Mouse (Mus musculus) stomach, embryonic 16.5 days (tissue): Measurements from ENCODE around the gene Dmgdh. TPM values are rescaled to one million over a fixed set of nuclear protein-coding genes. Genes with fewer than 3 reads are reported as not detected.

Source experiments
- ATAC-seq: fragments of 200-750 bp; cut with Nextera tagmentation; 2 replicates; pipeline ENCODE4 v1.8.0; 2017; ENCODE audit warnings: moderate number of reproducible peaks, moderate TSS enrichment; ENCODE audit not compliant: insufficient read depth, low FRiP score
- H3K27ac ChIP-seq: fragments of 300-500 bp; sonication (generic); 2 replicates; pipeline ENCODE4 v1.5.1; 2014; ENCODE audit warnings: low read length
- H3K27me3 ChIP-seq: fragments of 300-500 bp; sonication (generic); 2 replicates; pipeline ENCODE4 v1.6.1; 2014; ENCODE audit warnings: low read length, control low read depth, mixed read lengths; ENCODE audit not compliant: control insufficient read depth, insufficient read depth
- H3K36me3 ChIP-seq: fragments of 300-500 bp; sonication (generic); 2 replicates; pipeline ENCODE4 v1.6.1; 2014; ENCODE audit warnings: low read length; ENCODE audit not compliant: control insufficient read depth, insufficient read depth
- H3K4me1 ChIP-seq: fragments of 300-500 bp; sonication (generic); 2 replicates; pipeline ENCODE4 v1.6.1; 2014; ENCODE audit warnings: low read length, control low read depth, mixed read lengths; ENCODE audit not compliant: control insufficient read depth, insufficient read depth
- H3K4me2 ChIP-seq: fragments of 300-500 bp; sonication (generic); 2 replicates; pipeline ENCODE4 v1.6.1; 2014; ENCODE audit warnings: low read depth, low read length, mixed read lengths
- H3K4me3 ChIP-seq: fragments of 300-500 bp; sonication (generic); replicated peaks from 2 replicates; pipeline ENCODE4 v1.5.1; 2014; ENCODE audit warnings: mild to moderate bottlenecking, low read length
- H3K9ac ChIP-seq: fragments of 300-500 bp; sonication (generic); 2 replicates; pipeline ENCODE4 v1.6.1; 2014; ENCODE audit warnings: low read length
- H3K9me3 ChIP-seq: fragments of 300-500 bp; sonication (generic); replicated peaks from 2 replicates; pipeline ENCODE4 v1.6.1; 2016; ENCODE audit warnings: low read length, control low read depth; ENCODE audit not compliant: control insufficient read depth
- WGBS: fragments of 180-500 bp; shearing (Covaris S2); extraction: QIAGEN DNeasy Blood & Tissue Kit; methylation state at CpG from one replicate; pipeline ENCODE4 v1.1.7; 2014; 5-methylcytosine and 5-hydroxymethylcytosine counted together
- polyA plus RNA-seq: library from polyadenylated mRNA; unstranded; fragments of >200 nt; fragmentation: Nextera tagmentation; extraction: Ambion mirVana; gene quantifications from 2 replicates; pipeline ENCODE4 v1.2.1, GENCODE M21; 2015

The Dmgdh gene
- polyA plus RNA-seq: 0.76 and 1.0 TPM in 2 replicates

DNA sequence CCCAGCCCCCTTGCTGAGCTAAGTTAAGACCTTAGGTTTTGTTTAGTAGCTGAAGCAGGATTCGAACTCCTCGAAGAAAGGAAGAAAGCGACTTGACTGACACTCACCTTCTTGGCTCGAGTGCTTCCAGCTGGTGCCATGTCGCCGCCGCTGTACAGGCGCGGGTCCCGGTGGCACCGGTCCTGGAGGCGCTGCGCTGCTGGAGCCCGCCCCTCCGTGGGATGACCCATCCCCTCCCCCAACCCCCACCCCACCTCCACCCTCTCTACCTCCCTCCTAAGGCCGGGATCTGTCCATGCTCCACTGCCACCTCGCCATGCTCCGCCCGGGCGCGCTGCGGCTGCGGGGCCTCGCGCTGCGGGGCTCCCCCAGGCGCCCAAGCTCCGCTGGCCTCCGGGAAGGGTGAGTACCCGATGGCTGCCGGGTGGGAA, at the start of gene Dmgdh, which contains the start of gene Bhmt2:
Dmgdh (plus strand) TSS at position 303 of the 431 bp plus-strand sequence.
Bhmt2 (minus strand) TSS at position 172 of the 431 bp plus-strand sequence.
- no peaks in the 10 kb centered on the region for H3K4me1 ChIP-seq
- peak within 1 kb of the TSS; percentile 16; the same call in 1 of the 2 replicates for H3K4me3 ChIP-seq
- H3K9me3 ChIP-seq: no peaks in the 10 kb centered on the region
- H3K27me3 ChIP-seq: no peaks in the 10 kb centered on the region; the same call in 1 of the 2 replicates
- ATAC-seq: no peak
- 5% methylated on average over 28 of the region's 31 CpGs for WGBS
- no peaks in the 10 kb centered on the region for H3K36me3 ChIP-seq
- no peak within 1 kb of the TSS for H3K9ac ChIP-seq
- no peak within 1 kb of the TSS for H3K27ac ChIP-seq
- peak within 1 kb of the TSS; percentile 36 for H3K4me2 ChIP-seq

DNA sequence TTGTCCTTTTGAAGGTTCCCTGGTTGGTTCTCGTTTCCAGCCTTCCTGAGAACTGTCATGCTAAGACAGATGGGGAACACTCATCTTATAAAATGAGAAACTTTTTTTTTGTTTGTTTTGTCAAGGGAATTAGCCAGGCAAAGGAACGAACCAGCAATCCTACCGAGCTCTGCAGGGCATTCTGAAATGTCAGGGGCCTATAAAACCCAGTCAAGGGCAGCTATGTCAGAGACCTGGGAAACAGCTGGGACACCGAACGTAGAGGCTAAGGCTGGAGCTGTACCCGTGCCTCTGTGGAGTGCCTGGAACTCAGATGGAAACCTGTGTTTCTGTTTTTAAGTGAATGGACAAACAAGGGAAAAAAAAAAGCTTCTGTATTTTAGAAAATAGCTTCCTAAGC, 45.4 kb upstream of the Dmgdh start:
- H3K9me3 ChIP-seq: no peaks in the 10 kb centered on the region
- 30% methylated on average over 6 of the region's 6 CpGs for WGBS
- H3K4me3 ChIP-seq: no peak overlapping the region
- H3K4me1 ChIP-seq: no peaks in the 10 kb centered on the region
- no peaks in the 10 kb centered on the region for H3K36me3 ChIP-seq
- no peaks in the 10 kb centered on the region for H3K27me3 ChIP-seq
- H3K9ac ChIP-seq: no peak overlapping the region
- H3K27ac ChIP-seq: no peak overlapping the region
- ATAC-seq: no peak
- no peak overlapping the region for H3K4me2 ChIP-seq

GRCm38 (mm10) chr13:93630941-93631705, 43.1 kb upstream of the Dmgdh start:
- H3K4me2 ChIP-seq: no peak overlapping the region
- no peaks in the 10 kb centered on the region for H3K36me3 ChIP-seq
- no peak overlapping the region for H3K27ac ChIP-seq
- no peak overlapping the region for H3K4me3 ChIP-seq
- H3K9ac ChIP-seq: no peak overlapping the region
- WGBS: 76% methylated on average over 10 of the region's 10 CpGs
- ATAC-seq: no peak
- no peaks in the 10 kb centered on the region for H3K27me3 ChIP-seq
- no peaks in the 10 kb centered on the region for H3K9me3 ChIP-seq
- H3K4me1 ChIP-seq: no peaks in the 10 kb centered on the region

- Histone ChIP-seq H3K4me2 (no peak overlapping the region), H3K36me3 (no peaks in the 10 kb centered on the region), H3K4me3 (no peak overlapping the region), H3K9me3 (no peaks in the 10 kb centered on the region), H3K4me1 (no peaks in the 10 kb centered on the region), H3K27ac (no peak overlapping the region), H3K9ac (no peak overlapping the region), H3K27me3 (no peaks in the 10 kb centered on the region)
- WGBS: 79% methylated on average over 5 of the region's 5 CpGs
- no peak for ATAC-seq
Observed at GRCm38 (mm10) chr13:93632927-93633326, 41.3 kb upstream of the Dmgdh start.

DNA sequence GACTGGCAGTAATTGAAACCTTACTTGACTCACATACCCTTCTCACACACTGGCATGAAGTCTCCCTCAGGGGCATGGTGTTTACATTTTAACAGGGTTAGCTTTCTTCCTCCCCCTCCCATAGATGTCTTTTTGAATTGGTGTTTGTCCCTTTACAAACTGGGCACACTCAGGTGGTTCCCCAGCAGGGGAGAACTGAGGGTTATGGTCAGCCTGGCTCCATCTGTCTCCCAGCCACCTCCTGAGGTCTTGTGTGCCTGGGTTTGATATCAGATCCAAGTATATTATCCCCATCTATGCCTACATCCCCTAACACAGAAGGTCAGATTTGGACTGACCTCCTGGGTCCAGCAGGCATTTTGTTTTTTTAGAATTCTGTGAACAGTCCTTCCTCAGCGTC, 37.7 kb upstream of the Dmgdh start:
- 72% methylated on average over 1 of the region's 1 CpGs for WGBS
- no peak for ATAC-seq
- Histone ChIP-seq H3K9ac (no peak overlapping the region), H3K36me3 (no peaks in the 10 kb centered on the region), H3K27ac (no peak overlapping the region), H3K9me3 (no peaks in the 10 kb centered on the region), H3K4me2 (no peak overlapping the region), H3K4me3 (no peak overlapping the region), H3K4me1 (no peaks in the 10 kb centered on the region), H3K27me3 (no peaks in the 10 kb centered on the region)

DNA sequence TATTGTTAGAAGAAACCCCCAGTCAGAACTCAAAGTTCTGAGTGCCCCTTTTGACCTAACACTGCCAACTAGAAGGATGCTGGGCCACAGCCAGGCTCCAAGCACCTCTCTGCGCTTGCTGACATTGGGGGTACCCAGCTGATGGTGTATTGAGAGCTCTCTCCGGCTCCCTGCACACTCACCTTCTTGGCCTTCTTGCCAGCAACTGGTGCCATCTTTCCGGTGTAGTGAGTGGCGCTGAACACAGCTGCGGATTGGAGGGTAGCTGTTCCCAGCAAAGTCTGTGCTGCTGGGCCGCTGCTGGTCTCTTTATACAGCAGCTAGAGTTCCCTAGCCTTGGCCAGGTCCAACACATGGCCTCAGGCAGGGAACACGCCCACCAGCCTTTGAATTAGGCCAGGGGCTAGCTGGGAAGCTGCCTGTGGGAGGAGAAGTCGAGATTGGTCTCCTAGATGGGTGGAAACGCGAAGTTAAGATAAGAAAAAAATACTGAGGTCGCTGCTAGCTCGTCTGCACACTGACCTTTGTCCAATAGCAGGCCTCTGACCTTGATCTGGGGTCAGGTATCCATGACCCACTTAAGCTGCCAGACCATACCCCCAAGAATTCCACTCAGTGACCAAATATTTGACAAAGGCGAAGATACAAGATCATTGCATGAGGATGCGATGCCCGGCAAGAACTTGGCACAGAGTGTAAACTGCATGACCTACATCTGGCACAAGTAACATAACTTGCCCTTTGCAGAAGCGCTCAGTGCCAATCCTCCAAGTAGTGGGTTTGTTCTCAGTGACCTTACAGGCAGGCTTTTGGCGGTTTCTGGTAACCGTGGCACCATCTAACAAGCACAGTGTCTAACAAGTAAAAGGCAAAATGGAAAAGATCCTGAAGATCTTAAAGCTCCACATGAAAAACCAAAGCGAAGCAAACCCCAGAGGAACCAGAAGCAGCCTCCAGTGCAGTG, 36.7 kb upstream of the Dmgdh start, which contains the start of gene Bhmt:
Bhmt (minus strand) TSS at position 680 of the 964 bp plus-strand sequence.
- no peak within 1 kb of the TSS for H3K27ac ChIP-seq
- H3K27me3 ChIP-seq: no peaks in the 10 kb centered on the region
- no peaks in the 10 kb centered on the region for H3K4me1 ChIP-seq
- no peak for ATAC-seq
- WGBS: 66% methylated on average over 19 of the region's 19 CpGs
- H3K9me3 ChIP-seq: no peaks in the 10 kb centered on the region
- H3K4me3 ChIP-seq: no peak within 1 kb of the TSS
- H3K4me2 ChIP-seq: no peak within 1 kb of the TSS
- H3K9ac ChIP-seq: no peak within 1 kb of the TSS
- no peaks in the 10 kb centered on the region for H3K36me3 ChIP-seq

- no peaks in the 10 kb centered on the region for H3K27me3 ChIP-seq
- 50% methylated on average over 4 of the region's 4 CpGs for WGBS
- ATAC-seq: no peak
Observed at GRCm38 (mm10) chr13:93639636-93640035, 34.6 kb upstream of the Dmgdh start.

DNA sequence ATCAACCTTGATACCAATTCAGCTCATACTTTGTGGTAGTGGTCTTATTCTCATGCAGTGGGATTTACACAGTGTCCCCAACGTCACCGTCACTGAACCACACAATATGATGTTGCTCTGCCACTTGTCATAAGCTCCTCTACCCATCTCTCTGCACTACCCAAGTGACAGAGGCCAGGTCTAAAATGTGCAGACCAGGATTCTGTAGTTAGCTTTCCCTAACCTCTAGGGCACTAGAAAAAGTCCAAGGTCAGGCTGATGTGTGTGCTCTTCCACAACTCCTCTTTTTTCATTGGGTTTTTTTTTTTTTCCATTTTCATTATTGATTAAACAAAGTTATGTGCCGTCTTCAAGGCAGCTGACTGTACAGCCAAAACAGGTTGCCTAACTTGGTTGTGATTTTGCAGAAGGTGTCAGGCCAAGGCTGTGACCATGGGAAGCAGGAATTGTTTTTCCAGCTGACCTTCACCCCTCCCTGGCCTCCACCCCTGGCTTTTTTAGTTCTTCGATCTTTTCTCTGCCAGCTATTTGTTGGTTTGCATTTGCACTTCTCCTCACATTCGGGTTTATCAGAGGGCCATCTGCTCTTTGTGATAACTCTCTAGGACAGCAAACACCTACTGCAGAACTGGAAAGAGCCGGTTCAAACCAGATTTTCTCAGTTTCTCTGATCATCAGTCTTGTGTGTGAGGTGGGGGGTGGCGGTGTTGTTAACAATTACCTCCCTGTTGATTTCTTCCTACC, 25.7 kb upstream of the Dmgdh start:
- H3K4me3 ChIP-seq: no peak overlapping the region
- no peak for ATAC-seq
- 60% methylated on average over 7 of the region's 7 CpGs for WGBS
- H3K9ac ChIP-seq: no peak overlapping the region
- no peaks in the 10 kb centered on the region for H3K9me3 ChIP-seq
- H3K4me2 ChIP-seq: no peak overlapping the region
- no peaks in the 10 kb centered on the region for H3K36me3 ChIP-seq
- H3K27me3 ChIP-seq: no peaks in the 10 kb centered on the region
- no peaks in the 10 kb centered on the region for H3K4me1 ChIP-seq
- no peak overlapping the region for H3K27ac ChIP-seq

More at GRCm38 (mm10) chr13:93639636-93640035, 34.6 kb upstream of the Dmgdh start:
- Histone ChIP-seq H3K9me3 (no peaks in the 10 kb centered on the region), H3K9ac (no peak overlapping the region), H3K4me1 (no peaks in the 10 kb centered on the region), H3K4me2 (no peak overlapping the region), H3K4me3 (no peak overlapping the region), H3K27ac (no peak overlapping the region), H3K36me3 (no peaks in the 10 kb centered on the region)
